Mouse (Mus musculus) CH12.LX (cell line): ENCODE measurements at regions not wholly inside any gene's neighbourhood (a gene's known extent, or its start where the extent isn't known, plus 50 kb on each side); places are given as distances from the start of the nearest gene placed in this dataset.

Source experiments
- CTCF ChIP-seq, 2 experiments: IDR thresholded peaks in 1 of 2; conservative IDR thresholded peaks in 1 of 2; 2 replicates each; pipeline ENCODE4 v1.5.1; 2011 to 2012; ENCODE audit warnings: low read depth in 2 of 2, low read length in 2 of 2, improper control_type of control experiment in 1 of 2, inconsistent platforms in 1 of 2, mild to moderate bottlenecking in 1 of 2, moderate library complexity in 1 of 2
- E2F4 ChIP-seq: IDR thresholded peaks from 2 replicates; pipeline ENCODE4 v1.6.1; 2011; ENCODE audit warnings: low read depth, low read length, improper control_type of control experiment; ENCODE audit not compliant: insufficient replicate concordance
- JUND ChIP-seq: conservative IDR thresholded peaks from 2 replicates; pipeline ENCODE4 v1.6.1; 2011; ENCODE audit warnings: low read depth, low read length, improper control_type of control experiment

GRCm38 (mm10) chr6:31121008-31121407 is 162.1 kb upstream of the Klf14 start:
- no peak for TF ChIP-seq E2F4
- TF ChIP-seq CTCF (conservative IDR thresholded peaks at IDR 0.05 in 1 of 2, IDR thresholded peaks at IDR 0.05 in 1 of 2; ENCODE audit: low read depth in 2 of 2, low read length in 2 of 2) = no peak
- no peak for TF ChIP-seq JUND
